Mouse (Mus musculus) CH12.LX (cell line): ENCODE measurements at regions not wholly inside any gene's neighbourhood (a gene's known extent, or its start where the extent isn't known, plus 50 kb on each side); places are given as distances from the start of the nearest gene placed in this dataset.

Experiments
- CTCF ChIP-seq, 2 experiments: IDR thresholded peaks in 1 of 2; conservative IDR thresholded peaks in 1 of 2; 2 replicates each; pipeline ENCODE4 v1.5.1; 2011 to 2012; ENCODE audit warnings: low read depth in 2 of 2, low read length in 2 of 2, improper control_type of control experiment in 1 of 2, inconsistent platforms in 1 of 2, mild to moderate bottlenecking in 1 of 2, moderate library complexity in 1 of 2
- EP300 ChIP-seq: IDR thresholded peaks from 2 replicates; pipeline ENCODE4 v1.6.1; 2011; ENCODE audit warnings: low read length, improper control_type of control experiment
- HCFC1 ChIP-seq: IDR thresholded peaks from 2 replicates; pipeline ENCODE4 v1.6.1; 2012; ENCODE audit warnings: low read depth, mild to moderate bottlenecking, inconsistent platforms, low read length, improper control_type of control experiment
- JUN ChIP-seq: IDR thresholded peaks from 2 replicates; pipeline ENCODE4 v1.6.1; 2011; ENCODE audit warnings: low read depth, mild to moderate bottlenecking, low read length, improper control_type of control experiment, moderate library complexity; ENCODE audit not compliant: insufficient read depth
- TCF12 ChIP-seq: IDR thresholded peaks from 2 replicates; pipeline ENCODE4 v1.6.1; 2014; ENCODE audit warnings: low read depth, mild to moderate bottlenecking, inconsistent platforms, low read length, improper control_type of control experiment
- UBTF ChIP-seq: IDR thresholded peaks from 2 replicates; pipeline ENCODE4 v1.6.1; 2012; ENCODE audit warnings: low read depth, mild to moderate bottlenecking, inconsistent platforms, low read length, improper control_type of control experiment, moderate library complexity
- USF1 ChIP-seq: IDR thresholded peaks from 2 replicates; pipeline ENCODE4 v1.6.1; 2014; ENCODE audit warnings: low read depth, mild to moderate bottlenecking, inconsistent platforms, low read length, improper control_type of control experiment

GRCm38 (mm10) chr6:18656772-18657401 is 142.2 kb upstream of the Cttnbp2 start:
- TF ChIP-seq JUN (no peak), CTCF (conservative IDR thresholded peaks at IDR 0.05 in 1 of 2, IDR thresholded peaks at IDR 0.05 in 1 of 2; ENCODE audit: low read depth in 2 of 2, low read length in 2 of 2) (no peak), UBTF (no peak), USF1 (no peak), HCFC1 (no peak), TCF12 (no peak), EP300 (no peak)
